Mouse (Mus musculus) forebrain, embryonic 15.5 days (tissue): ENCODE results near the gene Polr3gl. TPM values are rescaled to one million over a fixed set of nuclear protein-coding genes. Genes with fewer than 3 reads are reported as not detected.
"Not testable (repeated sequence)": the region's sequence is repeated elsewhere in the genome, so short reads cannot be mapped to it uniquely, and the experiment has no call there.

Experiments used
- ATAC-seq: fragments of 200-750 bp; cut with Nextera tagmentation; replicated peaks from 2 replicates; pipeline ENCODE4 v1.8.0; 2017; ENCODE audit warnings: mild to moderate bottlenecking, moderate TSS enrichment, moderate library complexity
- H3K27ac ChIP-seq: fragments of 300-500 bp; sonication (generic); replicated peaks from 2 replicates; pipeline ENCODE4 v1.5.1; 2015; ENCODE audit warnings: mild to moderate bottlenecking, inconsistent platforms
- H3K27me3 ChIP-seq: fragments of 300-500 bp; sonication (generic); 2 replicates; pipeline ENCODE4 v1.6.1; 2015; ENCODE audit warnings: inconsistent platforms
- H3K36me3 ChIP-seq: fragments of 300-500 bp; sonication (generic); 2 replicates; pipeline ENCODE4 v1.6.1; 2015; ENCODE audit warnings: mild to moderate bottlenecking, inconsistent platforms
- H3K4me1 ChIP-seq: fragments of 300-500 bp; sonication (generic); 2 replicates; pipeline ENCODE4 v1.6.1; 2015; ENCODE audit warnings: inconsistent platforms
- H3K4me2 ChIP-seq: fragments of 300-500 bp; sonication (generic); replicated peaks from 2 replicates; pipeline ENCODE4 v1.6.1; 2015; ENCODE audit warnings: mild to moderate bottlenecking, inconsistent platforms
- H3K4me3 ChIP-seq: fragments of 300-500 bp; sonication (generic); 2 replicates; pipeline ENCODE4 v1.5.1; 2015; ENCODE audit warnings: mild to moderate bottlenecking, inconsistent platforms
- H3K9ac ChIP-seq: fragments of 300-500 bp; sonication (generic); replicated peaks from 2 replicates; pipeline ENCODE4 v1.6.1; 2015; ENCODE audit warnings: mild to moderate bottlenecking, inconsistent platforms
- H3K9me3 ChIP-seq: fragments of 300-500 bp; sonication (generic); 2 replicates; pipeline ENCODE4 v1.6.1; 2016; ENCODE audit warnings: inconsistent platforms
- WGBS: fragments of 180-500 bp; shearing (Covaris S2); methylation state at CpG from one replicate; pipeline ENCODE4 v1.1.7; 2015; ENCODE audit warnings: mixed read lengths; 5-methylcytosine and 5-hydroxymethylcytosine counted together
- polyA plus RNA-seq: library from polyadenylated mRNA; unstranded; fragments of >200 nt; fragmentation: Nextera tagmentation; extraction: Ambion mirVana; gene quantifications from 2 replicates; pipeline ENCODE4 v1.2.1, GENCODE M21; 2015

The Polr3gl gene
- polyA plus RNA-seq, 1 experiment from 2014 or later, result 42.4 TPM

DNA sequence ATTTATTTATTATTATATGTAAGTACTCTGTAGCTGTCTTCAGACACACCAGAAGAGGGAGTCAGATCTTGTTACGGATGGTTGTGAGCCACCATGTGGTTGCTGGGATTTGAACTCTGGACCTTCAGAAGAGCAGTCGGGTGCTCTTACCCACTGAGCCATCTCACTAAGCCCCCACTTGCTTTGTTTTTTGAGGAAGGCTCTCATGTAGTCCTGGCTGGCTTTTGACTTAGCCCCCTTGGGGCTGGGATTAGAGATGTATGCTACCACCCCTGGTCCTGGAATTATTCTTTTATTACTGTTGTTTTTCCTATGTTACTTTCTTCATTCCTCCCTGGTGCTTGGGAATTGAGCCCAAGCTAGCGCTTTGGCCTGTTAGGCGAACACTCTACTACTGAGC is 12.0 kb upstream of the Polr3gl start:
- peaks cover 43% of the 10 kb centered on the region for H3K4me1 ChIP-seq
- H3K36me3 ChIP-seq, H3K27ac ChIP-seq, H3K9me3 ChIP-seq, H3K4me2 ChIP-seq, H3K9ac ChIP-seq, ATAC-seq, H3K27me3 ChIP-seq, H3K4me3 ChIP-seq: not testable (repeated sequence)
- WGBS, result 92% methylated on average over 4 of the region's 4 CpGs

DNA sequence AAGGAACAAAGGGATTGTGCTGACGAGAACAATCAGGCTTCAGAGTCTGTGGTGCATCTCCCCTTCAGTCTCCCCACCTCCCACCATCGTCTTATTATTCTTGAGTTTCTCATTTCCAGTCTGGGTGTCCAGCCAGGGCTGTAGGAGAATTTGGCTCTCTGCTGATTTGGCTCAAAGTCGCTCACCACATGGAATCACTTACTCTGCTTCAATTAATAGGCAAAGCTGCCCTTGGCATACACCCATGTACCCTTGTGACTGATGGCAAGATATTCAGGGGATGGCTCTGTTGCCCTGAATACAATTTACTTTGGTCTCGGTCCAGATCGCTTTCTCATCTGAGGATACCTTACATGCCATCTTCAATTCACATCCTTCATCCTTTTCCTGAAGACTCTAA is 9.3 kb upstream of the Polr3gl start:
- Histone ChIP-seq H3K4me2 (peak overlapping the region; percentile 54), H3K9ac (peak overlapping the region; percentile 94), H3K4me3 (peak overlapping the region; percentile 86), H3K4me1 (peaks cover 62% of the 10 kb centered on the region), H3K27ac (peak overlapping the region; percentile 96), H3K27me3 (no peaks in the 10 kb centered on the region), H3K9me3 (no peaks in the 10 kb centered on the region), H3K36me3 (no peaks in the 10 kb centered on the region)
- 27% methylated on average over 5 of the region's 5 CpGs for whole genome bisulfite sequencing
- ATAC-seq, result no peak

DNA sequence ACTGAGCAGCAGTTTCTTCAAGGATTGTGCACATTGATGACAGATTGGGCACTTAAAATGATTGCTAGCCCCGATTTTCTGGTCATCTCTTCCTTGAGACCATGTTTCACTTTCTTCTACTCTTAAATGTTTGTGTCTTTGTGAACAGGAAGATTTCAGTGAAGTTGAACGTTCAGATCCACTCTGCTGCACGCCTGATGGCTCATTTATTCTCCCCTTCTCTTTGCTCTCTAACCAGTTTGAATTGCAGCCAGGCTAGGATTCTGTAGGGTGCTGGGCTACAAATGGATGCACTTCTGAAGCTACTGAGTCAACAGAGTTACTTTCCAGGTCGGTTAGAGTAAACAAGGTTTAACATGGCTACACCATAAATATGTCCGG is 8.7 kb upstream of the Polr3gl start:
- ATAC-seq, result no peak
- H3K27me3 ChIP-seq, result no peaks in the 10 kb centered on the region

GRCm38 (mm10) chr3:96601941-96602703 is 8.1 kb upstream of the Polr3gl start:
- no peak for ATAC-seq
- Histone ChIP-seq H3K27me3 (no peaks in the 10 kb centered on the region), H3K9me3 (no peaks in the 10 kb centered on the region), H3K4me1 (peaks cover 73% of the 10 kb centered on the region), H3K9ac (peak overlapping the region; percentile 94), H3K4me2 (peak overlapping the region; percentile 54), H3K27ac (peak overlapping the region; percentile 96), H3K4me3 (peak overlapping the region; percentile 86), H3K36me3 (no peaks in the 10 kb centered on the region)
- WGBS, result 6% methylated on average over 10 of the region's 10 CpGs

More for the DNA sequence above, 8.7 kb upstream of the Polr3gl start:
- peak overlapping the region; percentile 86 for H3K4me3 ChIP-seq
- H3K36me3 ChIP-seq, result no peaks in the 10 kb centered on the region
- peak overlapping the region; percentile 96 for H3K27ac ChIP-seq
- H3K9me3 ChIP-seq, result no peaks in the 10 kb centered on the region
- H3K9ac ChIP-seq, result peak overlapping the region; percentile 94
- 33% methylated on average over 5 of the region's 5 CpGs for WGBS
- peak overlapping the region; percentile 54 for H3K4me2 ChIP-seq
- peaks cover 68% of the 10 kb centered on the region for H3K4me1 ChIP-seq

- H3K9ac ChIP-seq, result peak overlapping the region; percentile 94
Observed at GRCm38 (mm10) chr3:96601251-96601787, 7.3 kb upstream of the Polr3gl start.

DNA sequence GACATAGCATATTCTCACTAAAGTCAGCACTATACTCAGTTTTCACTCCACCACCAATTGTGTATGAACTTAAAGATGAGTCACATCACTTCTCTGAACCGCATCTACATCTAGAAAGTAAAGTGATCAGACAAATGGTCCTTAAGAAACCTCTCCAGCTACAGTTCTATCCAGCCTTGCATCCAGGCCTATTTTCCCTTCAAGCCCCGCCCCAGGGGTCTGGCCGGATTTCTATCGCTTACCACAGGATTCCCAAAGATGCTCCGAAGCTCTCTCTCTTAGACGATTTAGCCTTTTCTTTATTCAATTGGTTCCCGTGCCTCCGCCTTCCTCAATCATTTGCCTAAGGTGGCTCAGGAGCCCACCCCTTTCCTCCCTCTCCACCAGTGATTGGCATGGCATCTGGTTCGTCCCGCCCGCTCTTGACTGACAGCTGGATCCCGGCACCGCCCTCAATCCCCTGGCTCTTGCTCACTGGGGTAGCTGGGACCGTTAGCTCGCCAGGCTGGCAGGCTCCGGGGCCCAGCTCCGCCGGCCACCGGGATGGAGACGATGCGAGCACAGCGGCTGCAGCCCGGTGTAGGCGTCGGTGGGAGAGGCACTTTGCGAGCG is 6.8 kb upstream of the Polr3gl start, which contains the start of gene Lix1l:
Lix1l (plus strand) TSS at position 511 of the 612 bp plus-strand sequence.
- Histone ChIP-seq H3K4me1 (peaks cover 84% of the 10 kb centered on the region), H3K36me3 (no peaks in the 10 kb centered on the region), H3K27me3 (no peaks in the 10 kb centered on the region), H3K9ac (peak within 1 kb of the TSS; percentile 94), H3K9me3 (no peaks in the 10 kb centered on the region), H3K27ac (peak within 1 kb of the TSS; percentile 96), H3K4me2 (peak within 1 kb of the TSS; percentile 54), H3K4me3 (peak within 1 kb of the TSS; percentile 86)
- WGBS, result under 1% methylated on average over 25 of the region's 27 CpGs
- ATAC-seq, result peak; percentile 94

More at GRCm38 (mm10) chr3:96601251-96601787, 7.3 kb upstream of the Polr3gl start:
- Histone ChIP-seq H3K36me3 (no peaks in the 10 kb centered on the region), H3K4me2 (peak overlapping the region; percentile 54), H3K27ac (peak overlapping the region; percentile 96), H3K4me1 (peaks cover 81% of the 10 kb centered on the region), H3K27me3 (no peaks in the 10 kb centered on the region), H3K4me3 (peak overlapping the region; percentile 86), H3K9me3 (no peaks in the 10 kb centered on the region)
- ATAC-seq, result peak; percentile 70
- WGBS, result under 1% methylated on average over 20 of the region's 40 CpGs

DNA sequence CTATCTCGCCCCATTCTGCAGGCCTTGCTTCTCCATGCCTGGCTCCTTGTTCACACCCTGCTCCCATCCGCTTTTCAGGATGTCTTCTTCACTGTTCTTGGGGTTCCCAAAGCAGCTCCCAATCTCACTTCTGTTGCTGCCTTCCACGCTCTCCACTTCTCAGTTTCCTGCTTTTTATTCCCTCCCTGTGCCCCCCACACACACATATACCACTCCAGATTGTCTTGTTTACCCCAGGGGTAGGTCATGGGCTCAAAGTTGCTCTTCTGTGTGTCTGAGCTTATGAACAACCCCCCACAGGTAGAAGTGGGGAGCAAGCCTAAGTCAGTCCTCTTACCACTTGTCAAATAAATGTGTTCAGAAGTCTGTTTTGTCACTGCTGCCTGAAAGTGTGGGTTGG is 5.4 kb upstream of the Polr3gl start:
- peak overlapping the region; percentile 98; the same call in 1 of the 2 replicates for H3K4me2 ChIP-seq
- no peaks in the 10 kb centered on the region for H3K9me3 ChIP-seq
- H3K36me3 ChIP-seq, result no peaks in the 10 kb centered on the region
- H3K4me3 ChIP-seq, result peak overlapping the region; percentile 55
- no peaks in the 10 kb centered on the region for H3K27me3 ChIP-seq
- peaks cover 79% of the 10 kb centered on the region for H3K4me1 ChIP-seq
- no peak for ATAC-seq
- H3K9ac ChIP-seq, result no peak overlapping the region
- WGBS, result 85% methylated on average over 3 of the region's 3 CpGs
- no peak overlapping the region for H3K27ac ChIP-seq

GRCm38 (mm10) chr3:96599069-96599393 is 5.0 kb upstream of the Polr3gl start:
- Histone ChIP-seq H3K4me3 (peak overlapping the region; percentile 55), H3K27me3 (no peaks in the 10 kb centered on the region), H3K27ac (no peak overlapping the region), H3K4me1 (peaks cover 75% of the 10 kb centered on the region), H3K9me3 (no peaks in the 10 kb centered on the region), H3K9ac (0 out of 2 replicates have a peak overlapping the region, but pooled peaks have one; percentile 70), H3K4me2 (peak overlapping the region; percentile 98), H3K36me3 (no peaks in the 10 kb centered on the region)
- no peak for ATAC-seq
- 46% methylated on average over 8 of the region's 8 CpGs for WGBS

DNA sequence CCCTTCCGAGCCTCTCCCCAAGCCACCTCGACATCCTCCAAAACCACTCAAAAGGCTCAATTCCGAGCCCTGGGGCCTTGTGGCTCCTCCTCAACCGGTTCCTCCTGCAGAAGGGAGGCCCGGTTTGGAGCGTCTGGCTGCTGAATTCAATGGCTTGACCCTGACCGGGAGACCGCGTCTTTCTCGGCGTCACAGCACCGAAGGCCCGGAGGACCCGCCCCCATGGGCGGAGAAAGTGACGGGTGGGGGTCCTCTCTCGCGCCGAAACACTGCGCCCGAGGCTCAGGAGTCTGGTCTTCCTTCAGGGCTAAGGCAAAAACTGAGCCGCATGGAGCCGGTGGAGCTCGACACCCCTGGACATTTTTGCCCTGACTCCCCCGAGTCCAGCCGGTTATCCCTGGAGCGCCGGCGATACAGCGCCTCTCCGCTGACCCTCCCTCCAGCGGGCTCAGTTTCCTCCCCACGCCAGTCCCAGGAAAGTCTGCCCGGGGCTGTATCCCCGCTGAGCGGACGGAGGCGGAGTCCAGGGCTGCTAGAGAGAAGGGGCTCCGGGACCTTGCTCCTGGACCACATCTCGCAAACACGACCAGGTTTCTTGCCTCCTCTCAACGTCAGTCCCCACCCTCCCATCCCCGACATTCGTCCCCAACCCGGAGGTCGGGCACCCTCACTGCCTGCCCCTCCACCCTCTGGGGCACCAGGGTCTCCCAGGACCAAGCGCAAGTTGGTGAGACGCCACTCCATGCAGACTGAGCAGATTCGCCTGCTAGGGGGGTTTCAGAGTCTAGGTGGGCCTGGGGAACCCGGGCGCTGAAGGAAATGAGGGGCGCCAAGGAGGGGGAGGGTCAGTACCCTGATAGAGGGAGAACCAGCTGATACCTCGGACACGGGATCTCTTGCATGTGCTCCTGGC is 4.4 kb upstream of the Polr3gl start:
- H3K27me3 ChIP-seq, result no peaks in the 10 kb centered on the region
- no peaks in the 10 kb centered on the region for H3K9me3 ChIP-seq
- ATAC-seq, result no peak
- peak overlapping the region; percentile 70 for H3K9ac ChIP-seq
- peak overlapping the region; percentile 98 for H3K4me2 ChIP-seq
- peak overlapping the region; percentile 55 for H3K4me3 ChIP-seq
- peaks cover 69% of the 10 kb centered on the region for H3K4me1 ChIP-seq
- no peaks in the 10 kb centered on the region for H3K36me3 ChIP-seq
- WGBS, result under 1% methylated on average over 52 of the region's 54 CpGs
- H3K27ac ChIP-seq, result peak overlapping the region; percentile 78

DNA sequence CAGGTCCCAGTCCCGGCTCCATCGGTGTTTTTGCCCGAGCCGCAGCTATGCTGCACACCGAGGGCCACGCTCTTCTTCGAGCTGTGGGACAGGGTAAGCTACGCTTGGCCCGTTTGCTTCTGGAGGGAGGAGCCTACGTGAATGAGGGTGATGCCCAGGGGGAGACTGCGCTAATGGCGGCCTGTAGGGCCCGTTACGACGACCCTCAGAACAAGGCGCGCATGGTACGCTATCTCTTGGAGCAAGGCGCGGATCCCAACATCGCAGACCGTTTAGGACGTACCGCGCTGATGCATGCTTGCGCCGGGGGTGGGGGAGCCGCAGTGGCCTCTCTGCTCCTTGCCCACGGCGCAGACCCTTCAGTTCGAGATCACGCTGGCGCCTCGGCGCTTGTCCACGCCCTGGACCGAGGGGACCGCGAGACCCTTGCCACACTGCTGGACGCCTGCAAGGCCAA is 3.5 kb upstream of the Polr3gl start:
- Histone ChIP-seq H3K4me1 (peaks cover 69% of the 10 kb centered on the region), H3K27ac (peak overlapping the region; percentile 78), H3K27me3 (no peaks in the 10 kb centered on the region), H3K36me3 (no peaks in the 10 kb centered on the region), H3K9ac (peak overlapping the region; percentile 70), H3K4me3 (peak overlapping the region; percentile 55), H3K4me2 (peak overlapping the region; percentile 98), H3K9me3 (no peaks in the 10 kb centered on the region)
- WGBS, result under 1% methylated on average over 40 of the region's 40 CpGs
- ATAC-seq, result no peak

DNA sequence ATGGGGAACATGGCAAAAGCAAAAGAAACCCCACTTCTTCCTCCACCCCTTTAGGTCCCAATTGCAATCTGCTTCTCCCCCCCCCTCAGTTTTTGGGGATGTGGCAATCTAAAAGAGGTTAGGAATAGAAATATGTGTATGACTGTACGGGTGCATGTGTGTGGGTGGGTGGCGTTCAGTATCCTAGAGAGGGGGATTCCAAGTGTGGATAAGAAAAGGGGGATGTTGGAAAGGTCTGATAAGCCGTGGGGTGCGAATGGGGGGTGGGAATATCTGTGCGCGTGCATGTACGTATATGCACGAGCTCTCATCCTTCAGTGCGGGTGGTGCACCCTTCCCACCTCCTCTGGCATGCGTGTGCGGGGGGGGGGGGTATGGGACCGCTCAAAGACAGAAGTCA is 2.9 kb upstream of the Polr3gl start:
- peak overlapping the region; percentile 55 for H3K4me3 ChIP-seq
- no peak for ATAC-seq
- under 1% methylated on average over 12 of the region's 12 CpGs for WGBS

More for the DNA sequence above, 2.9 kb upstream of the Polr3gl start:
- no peaks in the 10 kb centered on the region for H3K27me3 ChIP-seq
- no peaks in the 10 kb centered on the region for H3K9me3 ChIP-seq
- peak overlapping the region; percentile 70 for H3K9ac ChIP-seq
- H3K27ac ChIP-seq, result peak overlapping the region; percentile 78
- peak overlapping the region; percentile 98 for H3K4me2 ChIP-seq
- H3K36me3 ChIP-seq, result no peaks in the 10 kb centered on the region
- H3K4me1 ChIP-seq, result peaks cover 67% of the 10 kb centered on the region
